ENCODE assay signal across 7 mouse cellular contexts in the genomic region with DNA sequence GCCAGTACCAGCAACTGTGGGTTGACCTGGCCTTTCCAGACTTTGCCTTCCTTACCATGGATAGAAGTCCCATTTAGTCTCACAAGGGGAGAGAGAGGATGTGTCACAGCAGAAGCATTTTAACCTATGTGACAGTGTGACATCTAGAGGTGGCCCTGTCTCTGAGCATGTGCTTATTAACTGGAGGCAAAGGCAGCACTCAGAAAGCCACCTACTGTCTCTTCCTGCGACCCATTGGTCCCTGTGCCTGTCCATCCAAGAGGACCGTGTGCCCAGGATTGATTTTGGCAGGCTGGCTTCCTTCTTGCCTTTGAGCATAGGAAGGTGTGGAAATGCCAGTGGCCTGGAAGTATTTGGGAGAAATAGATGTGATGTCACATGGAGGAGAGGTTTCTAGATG. TPM values are rescaled to one million over a fixed set of nuclear protein-coding genes. Genes with fewer than 3 reads are reported as not detected.
A peak's percentile ranks its signal among the peaks of the same experiment; 100 is the strongest.
DNase-seq lines count a peak whose midpoint lies in the region; ATAC-seq and TF ChIP-seq lines count a peak whose summit lies in the region.

No protein-coding gene starts in this region.

- no peaks in the 10 kb centered on the region for H3K9me3 ChIP-seq in kidney, postnatal 0 days (replicated peaks; ENCODE audit: low read length)
- no peaks in the 10 kb centered on the region for H3K9me3 ChIP-seq in embryonic facial prominence, embryonic 13.5 days
- no peaks in the 10 kb centered on the region for H3K9me3 ChIP-seq in hindbrain, embryonic 13.5 days
- no peaks in the 10 kb centered on the region for H3K9me3 ChIP-seq in neural tube, embryonic 12.5 days

- WGBS in kidney, postnatal 0 days, result 52% methylated on average over 2 of the region's 2 CpGs
- 25% methylated on average over 2 of the region's 2 CpGs for WGBS in embryonic facial prominence, embryonic 13.5 days
- 66% methylated on average over 2 of the region's 2 CpGs for WGBS in hindbrain, embryonic 13.5 days
- WGBS in neural tube, embryonic 12.5 days, result 69% methylated on average over 2 of the region's 2 CpGs

- H3K9ac ChIP-seq in kidney, postnatal 0 days (ENCODE audit: low read depth, low read length), result no peak overlapping the region
- H3K9ac ChIP-seq in embryonic facial prominence, embryonic 13.5 days, result peak overlapping the region; percentile 54; the same call in 1 of the 2 replicates
- H3K9ac ChIP-seq in hindbrain, embryonic 13.5 days, result peak overlapping the region; percentile 46; the same call in 1 of the 2 replicates
- no peak overlapping the region for H3K9ac ChIP-seq in neural tube, embryonic 12.5 days

- H3K4me2 ChIP-seq in kidney, postnatal 0 days (ENCODE audit: low read length), result no peak overlapping the region
- H3K4me2 ChIP-seq in embryonic facial prominence, embryonic 13.5 days, result peak overlapping the region; percentile 52
- H3K4me2 ChIP-seq in hindbrain, embryonic 13.5 days, result no peak overlapping the region
- H3K4me2 ChIP-seq in neural tube, embryonic 12.5 days (replicated peaks), result 0 out of 2 replicates have a peak overlapping the region, but pooled peaks have one; percentile 14

- H3K27me3 ChIP-seq in kidney, postnatal 0 days (ENCODE audit: insufficient read depth, low read length), result no peaks in the 10 kb centered on the region
- H3K27me3 ChIP-seq in embryonic facial prominence, embryonic 13.5 days, result no peaks in the 10 kb centered on the region
- no peaks in the 10 kb centered on the region for H3K27me3 ChIP-seq in hindbrain, embryonic 13.5 days
- no peaks in the 10 kb centered on the region for H3K27me3 ChIP-seq in neural tube, embryonic 12.5 days (replicated peaks)

- peak overlapping the region; percentile 57; the same call in 1 of the 2 replicates for H3K27ac ChIP-seq in kidney, postnatal 0 days
- peak overlapping the region; percentile 95 for H3K27ac ChIP-seq in embryonic facial prominence, embryonic 13.5 days
- peak overlapping the region; percentile 66 for H3K27ac ChIP-seq in hindbrain, embryonic 13.5 days
- H3K27ac ChIP-seq in neural tube, embryonic 12.5 days, result peak overlapping the region; percentile 6; the same call in 1 of the 2 replicates

- no peak overlapping the region for H3K4me3 ChIP-seq in kidney, postnatal 0 days (replicated peaks; ENCODE audit: low read depth, low read length)
- H3K4me3 ChIP-seq in embryonic facial prominence, embryonic 13.5 days, result no peak overlapping the region
- H3K4me3 ChIP-seq in hindbrain, embryonic 13.5 days, result no peak overlapping the region
- no peak overlapping the region for H3K4me3 ChIP-seq in neural tube, embryonic 12.5 days

- TF ChIP-seq CTCF in kidney, postnatal 0 days (IDR thresholded peaks at IDR 0.05; ENCODE audit: low read depth), result 0 out of 2 replicates have a peak, but pooled peaks have one; percentile 20

- no peaks in the 10 kb centered on the region for H3K36me3 ChIP-seq in kidney, postnatal 0 days (ENCODE audit: insufficient read depth, low read length)
- H3K36me3 ChIP-seq in embryonic facial prominence, embryonic 13.5 days, result peaks cover 8% of the 10 kb centered on the region; the same call in 1 of the 2 replicates
- H3K36me3 ChIP-seq in hindbrain, embryonic 13.5 days, result no peaks in the 10 kb centered on the region
- H3K36me3 ChIP-seq in neural tube, embryonic 12.5 days, result no peaks in the 10 kb centered on the region

- ATAC-seq in kidney, postnatal 0 days (replicated peaks; ENCODE audit: low FRiP score, low read depth), result no peak
- ATAC-seq in embryonic facial prominence, embryonic 13.5 days (ENCODE audit: insufficient number of reproducible peaks, insufficient read depth, low FRiP score, low TSS enrichment, low read depth), result no peak
- no peak for ATAC-seq in hindbrain, embryonic 13.5 days (ENCODE audit: low FRiP score)
- ATAC-seq in neural tube, embryonic 12.5 days (ENCODE audit: low FRiP score, low read depth), result no peak

- no peak for DNase-seq in kidney, postnatal 0 days (ENCODE audit: low spot score)
- no peak for DNase-seq in kidney, adult 9 months
- no peak for DNase-seq in testis, postnatal 10 days (ENCODE audit: low spot score)
- no peak for DNase-seq in left cerebral cortex, adult 11 months (ENCODE audit: low spot score)

- peaks cover 50% of the 10 kb centered on the region for H3K4me1 ChIP-seq in kidney, postnatal 0 days (replicated peaks; ENCODE audit: insufficient read depth, low read length)
- peaks cover 96% of the 10 kb centered on the region for H3K4me1 ChIP-seq in embryonic facial prominence, embryonic 13.5 days
- H3K4me1 ChIP-seq in hindbrain, embryonic 13.5 days (replicated peaks), result peaks cover 78% of the 10 kb centered on the region
- peaks cover 68% of the 10 kb centered on the region for H3K4me1 ChIP-seq in neural tube, embryonic 12.5 days

RNA-seq across cellular contexts. Expression of a gene that starts 22.0 kb away (rescaled TPM):
- polyA plus RNA-seq in kidney, postnatal 0 days (2015; fragmentation: Nextera tagmentation; extraction: Ambion mirVana), result 15.3 and 16.9 TPM in 2 replicates
- polyA plus RNA-seq in embryonic facial prominence, embryonic 13.5 days (2015; fragmentation: Nextera tagmentation; extraction: Ambion mirVana), result 95.5 and 104 TPM in 2 replicates
- polyA plus RNA-seq in hindbrain, embryonic 13.5 days (2015; fragmentation: Nextera tagmentation; extraction: Ambion mirVana), result 81.4 and 87.9 TPM in 2 replicates
- 49.8 and 55.0 TPM in 2 replicates for polyA plus RNA-seq in neural tube, embryonic 12.5 days (2016; fragmentation: Nextera tagmentation; extraction: Ambion mirVana)

Comparison
In these comparisons a context has a peak if more than half of its experiments do, and no peak if none do; other contexts are left out.
1. H3K27ac ChIP-seq: peak in every context shown above with its lines; median percentile 95 in embryonic facial prominence, embryonic 13.5 days; 66 in hindbrain, embryonic 13.5 days; 57 in kidney, postnatal 0 days; 6 in neural tube, embryonic 12.5 days.
2. H3K4me2 ChIP-seq: peak in embryonic facial prominence, embryonic 13.5 days (single experiment) and neural tube, embryonic 12.5 days (single experiment); none in kidney, postnatal 0 days (single experiment) and hindbrain, embryonic 13.5 days (single experiment).
3. H3K9ac ChIP-seq: peak in embryonic facial prominence, embryonic 13.5 days (single experiment) and hindbrain, embryonic 13.5 days (single experiment); none in kidney, postnatal 0 days (single experiment) and neural tube, embryonic 12.5 days (single experiment).